Mouse (Mus musculus) embryonic facial prominence, embryonic 10.5 days (tissue): Measurements from ENCODE around the gene Cd300lb. TPM values are rescaled to one million over a fixed set of nuclear protein-coding genes. Genes with fewer than 3 reads are reported as not detected.

Source experiments
- DNase-seq: peaks from one replicate; pipeline ENCODE4 v3.0.0-alpha.2; 2017; ENCODE audit warnings: low spot score
- H3K27ac ChIP-seq: fragments of 300-500 bp; sonication (generic); replicated peaks from 2 replicates; pipeline ENCODE4 v1.5.1; 2016; ENCODE audit warnings: mild to moderate bottlenecking
- H3K27me3 ChIP-seq: fragments of 300-500 bp; sonication (generic); replicated peaks from 2 replicates; pipeline ENCODE4 v1.6.1; 2016; ENCODE audit warnings: low read depth, mild to moderate bottlenecking; ENCODE audit not compliant: poor library complexity, severe bottlenecking
- H3K36me3 ChIP-seq: fragments of 300-500 bp; sonication (generic); replicated peaks from 2 replicates; pipeline ENCODE4 v1.6.1; 2016; ENCODE audit warnings: mild to moderate bottlenecking, moderate library complexity
- H3K4me1 ChIP-seq: fragments of 300-500 bp; sonication (generic); 2 replicates; pipeline ENCODE4 v1.6.1; 2016
- H3K4me3 ChIP-seq: fragments of 300-500 bp; sonication (generic); 2 replicates; pipeline ENCODE4 v1.5.1; 2016; ENCODE audit warnings: mild to moderate bottlenecking, moderate library complexity
- H3K9me3 ChIP-seq: fragments of 300-500 bp; sonication (generic); 2 replicates; pipeline ENCODE4 v1.6.1; 2016; ENCODE audit warnings: mild to moderate bottlenecking
- WGBS: fragments of 180-500 bp; shearing (Covaris S2); methylation state at CpG from one replicate; pipeline ENCODE4 v1.1.7; 2016; 5-methylcytosine and 5-hydroxymethylcytosine counted together
- polyA plus RNA-seq: library from polyadenylated mRNA; unstranded; fragments of >200 nt; fragmentation: Nextera tagmentation; extraction: Ambion mirVana; gene quantifications from 2 replicates; pipeline ENCODE4 v1.2.1, GENCODE M21; 2016

Gene Cd300lb
- 0.10 TPM in 1 of 2 replicates, not detected in the other for polyA plus RNA-seq

DNA sequence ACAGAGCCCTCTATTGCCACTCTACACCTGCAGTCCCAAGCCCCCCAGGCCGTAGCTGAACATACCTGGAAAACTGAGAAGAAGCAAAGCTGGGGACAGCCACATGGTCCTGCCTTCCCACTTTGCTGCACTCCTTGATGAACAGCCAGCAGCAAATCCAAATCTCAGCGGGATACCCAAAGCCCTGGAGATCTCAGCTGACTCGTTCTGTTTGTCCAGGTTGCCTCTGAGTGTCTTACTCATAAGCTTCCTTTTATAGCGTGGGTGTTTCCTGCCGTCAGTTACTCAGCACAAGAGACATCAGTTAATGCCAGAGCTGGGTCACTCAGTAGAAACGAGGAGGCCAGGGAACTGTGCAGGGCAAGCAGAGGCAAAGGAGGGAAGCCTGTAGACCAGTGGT is at the start of gene Cd300lb:
TSS of gene Cd300lb (minus strand) at position 243 of the 400 bp plus-strand sequence.
- Histone ChIP-seq H3K27me3 (no peaks in the 10 kb centered on the region), H3K4me1 (no peaks in the 10 kb centered on the region), H3K27ac (no peak within 1 kb of the TSS), H3K36me3 (no peaks in the 10 kb centered on the region), H3K9me3 (no peaks in the 10 kb centered on the region), H3K4me3 (no peak within 1 kb of the TSS)
- DNase-seq, result no peak
- WGBS, result 71% methylated on average over 6 of the region's 6 CpGs

DNA sequence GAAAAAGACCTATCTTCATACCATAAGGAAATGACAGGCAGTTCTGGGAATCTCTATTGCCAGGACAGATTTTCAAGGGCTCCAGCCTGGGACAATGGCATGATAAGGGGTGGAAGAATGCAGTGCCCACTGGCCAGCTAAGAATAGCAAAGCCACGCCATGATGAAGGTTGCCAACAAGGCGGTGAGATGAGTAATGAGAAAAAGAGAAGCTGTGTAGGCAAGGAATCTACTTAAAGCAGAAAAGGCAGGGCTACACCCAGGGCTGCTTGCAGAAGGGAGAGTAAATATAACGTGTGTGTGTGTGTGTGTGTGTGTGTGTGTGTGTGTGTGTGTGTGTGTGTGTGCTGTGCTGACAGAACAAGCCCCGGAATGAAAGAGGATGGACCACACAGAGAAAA is 47.7 kb upstream of the Cd300lb start:
- WGBS, result 73% methylated on average over 4 of the region's 4 CpGs
- Histone ChIP-seq H3K9me3 (peaks cover 27% of the 10 kb centered on the region), H3K36me3 (no peaks in the 10 kb centered on the region), H3K4me1 (no peaks in the 10 kb centered on the region), H3K27me3 (no peaks in the 10 kb centered on the region), H3K4me3 (no peak overlapping the region), H3K27ac (no peak overlapping the region)
- no peak for DNase-seq

DNA sequence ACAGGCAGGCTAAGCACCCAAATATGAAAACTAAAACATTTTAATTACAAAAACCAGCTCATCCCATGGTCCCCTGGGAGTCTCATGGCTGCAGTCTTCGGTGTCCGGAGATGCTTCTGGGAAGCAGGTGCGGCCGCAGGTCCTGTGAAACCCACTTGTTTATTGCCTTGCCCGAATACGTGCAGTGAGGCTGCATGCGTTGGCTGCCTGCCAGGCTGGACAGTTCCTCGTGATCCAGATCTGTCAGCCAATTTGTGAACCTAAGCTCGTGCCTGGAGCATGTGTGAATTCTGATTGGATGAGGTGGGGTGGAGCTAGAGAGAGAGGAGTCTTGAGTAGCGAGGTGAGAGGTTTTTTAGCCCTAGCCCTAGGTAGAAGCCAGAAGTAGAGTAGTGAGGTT is 38.5 kb upstream of the Cd300lb start:
- Histone ChIP-seq H3K27ac (no peak overlapping the region), H3K27me3 (no peaks in the 10 kb centered on the region), H3K4me3 (no peak overlapping the region), H3K4me1 (no peaks in the 10 kb centered on the region), H3K36me3 (no peaks in the 10 kb centered on the region), H3K9me3 (peaks cover 21% of the 10 kb centered on the region; the same call in 1 of the 2 replicates)
- 87% methylated on average over 10 of the region's 10 CpGs for WGBS
- no peak for DNase-seq

DNA sequence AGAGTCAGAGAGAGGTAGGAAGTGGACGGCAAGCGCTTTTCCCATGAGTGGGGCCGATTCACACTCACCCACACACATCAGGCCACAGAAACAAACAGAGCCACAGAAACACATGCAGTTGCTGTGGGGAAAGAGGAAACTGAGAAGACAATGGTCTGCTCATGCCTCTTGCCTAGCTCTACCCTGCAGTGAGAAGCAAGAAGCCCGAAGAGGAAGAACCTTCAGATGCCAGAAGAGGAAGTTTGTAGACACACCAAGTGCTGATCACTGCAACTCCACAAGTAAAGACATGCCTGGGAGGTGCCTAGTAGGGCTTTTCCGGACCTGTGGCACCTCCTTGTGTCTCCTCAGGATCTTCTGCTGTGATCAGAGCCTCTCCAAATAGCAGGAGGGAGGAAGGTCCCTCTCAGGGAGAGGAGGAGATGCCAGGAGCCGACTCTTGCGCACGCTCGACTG is 34.6 kb upstream of the Cd300lb start, which contains the start of gene Cd300c:
TSS of gene Cd300c (minus strand) at position 406 of the 456 bp plus-strand sequence.
- DNase-seq, result no peak
- 84% methylated on average over 9 of the region's 9 CpGs for WGBS
- no peaks in the 10 kb centered on the region for H3K4me1 ChIP-seq
- H3K9me3 ChIP-seq, result peaks cover 8% of the 10 kb centered on the region; the same call in 1 of the 2 replicates
- no peaks in the 10 kb centered on the region for H3K27me3 ChIP-seq
- H3K4me3 ChIP-seq, result no peak within 1 kb of the TSS
- no peaks in the 10 kb centered on the region for H3K36me3 ChIP-seq
- no peak within 1 kb of the TSS for H3K27ac ChIP-seq

DNA sequence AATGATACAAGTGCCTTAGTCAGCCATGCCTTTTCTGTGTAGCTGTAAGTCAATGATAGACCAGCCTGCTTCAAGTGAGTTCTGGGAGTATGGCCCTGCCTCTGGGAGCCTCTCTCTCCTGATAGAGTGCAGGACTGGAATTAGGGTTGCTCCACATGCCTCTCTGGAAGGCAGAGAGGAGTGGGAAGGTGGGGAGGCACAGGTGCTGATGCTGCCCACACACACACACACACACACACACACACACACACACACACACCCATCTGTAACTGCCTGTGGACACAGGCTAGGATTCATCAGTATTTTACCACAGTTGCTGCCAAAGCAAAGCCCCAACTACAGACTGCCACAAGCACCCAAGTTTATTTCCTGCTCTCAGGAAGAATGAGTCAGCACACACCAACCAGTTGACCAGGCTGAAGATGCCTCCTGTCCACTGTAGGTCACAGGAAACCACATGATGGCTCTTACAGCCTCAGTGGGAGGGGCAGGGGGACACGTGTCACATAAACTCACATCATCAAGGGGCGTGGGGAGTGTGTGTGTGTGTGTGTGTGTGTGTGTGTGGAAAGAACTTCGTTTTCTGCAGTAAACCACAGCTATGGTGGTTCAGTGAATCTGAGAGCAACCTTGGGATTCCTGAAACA is 31.1 kb upstream of the Cd300lb start:
- H3K4me3 ChIP-seq, result no peak overlapping the region
- DNase-seq, result no peak
- H3K36me3 ChIP-seq, result no peaks in the 10 kb centered on the region
- no peaks in the 10 kb centered on the region for H3K9me3 ChIP-seq
- no peak overlapping the region for H3K27ac ChIP-seq
- no peaks in the 10 kb centered on the region for H3K27me3 ChIP-seq
- no peaks in the 10 kb centered on the region for H3K4me1 ChIP-seq
- WGBS, result 68% methylated on average over 3 of the region's 3 CpGs

DNA sequence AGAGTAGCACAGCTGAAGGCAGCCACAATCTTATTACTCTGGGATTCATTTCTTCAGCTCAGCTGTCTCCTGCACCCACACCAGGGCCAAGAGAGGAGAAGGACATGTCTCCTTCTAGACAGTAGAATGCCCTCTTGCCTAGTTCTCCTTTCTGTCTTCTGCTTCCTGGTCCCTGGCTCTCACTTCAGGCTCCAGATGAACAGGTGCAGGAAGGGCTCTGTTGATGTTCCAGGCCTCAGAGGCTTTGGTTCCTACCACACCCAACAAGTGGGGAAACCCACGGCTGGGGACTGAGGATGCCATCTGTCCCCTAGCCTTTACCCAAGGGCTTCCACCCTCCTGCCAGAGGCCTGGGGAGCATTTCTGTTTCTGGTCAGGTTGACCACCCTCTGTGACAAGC is 26.2 kb upstream of the Cd300lb start:
- no peaks in the 10 kb centered on the region for H3K36me3 ChIP-seq
- WGBS, result 91% methylated on average over 1 of the region's 1 CpGs
- no peaks in the 10 kb centered on the region for H3K4me1 ChIP-seq
- DNase-seq, result no peak
- H3K4me3 ChIP-seq, result no peak overlapping the region
- H3K27ac ChIP-seq, result no peak overlapping the region
- H3K9me3 ChIP-seq, result no peaks in the 10 kb centered on the region
- no peaks in the 10 kb centered on the region for H3K27me3 ChIP-seq

DNA sequence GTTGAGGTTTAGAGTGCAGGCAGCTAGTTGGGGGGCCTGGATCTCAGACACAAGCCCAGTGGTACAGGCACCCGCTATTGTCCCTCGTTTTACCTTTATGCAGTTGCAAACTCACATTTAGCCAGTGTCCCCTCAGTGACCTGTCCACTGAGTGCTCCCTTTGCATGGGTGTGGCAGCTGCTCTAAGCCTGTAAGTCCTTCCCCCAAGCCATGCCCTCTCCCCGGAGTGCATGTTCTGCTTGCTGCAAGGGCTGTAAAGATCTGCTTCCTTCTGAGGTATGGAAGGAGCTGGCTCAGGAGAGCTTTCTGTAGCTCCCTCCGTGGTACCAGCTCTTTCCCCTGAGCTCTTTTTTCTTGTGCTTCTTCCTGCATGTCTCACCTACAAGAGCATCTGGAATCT is 595 bp downstream of the Cd300lb start:
- no peaks in the 10 kb centered on the region for H3K27me3 ChIP-seq
- no peak overlapping the region for H3K4me3 ChIP-seq
- no peaks in the 10 kb centered on the region for H3K36me3 ChIP-seq
- no peak for DNase-seq
- 81% methylated on average over 4 of the region's 4 CpGs for WGBS
- H3K9me3 ChIP-seq, result no peaks in the 10 kb centered on the region
- H3K27ac ChIP-seq, result no peak overlapping the region
- no peaks in the 10 kb centered on the region for H3K4me1 ChIP-seq

DNA sequence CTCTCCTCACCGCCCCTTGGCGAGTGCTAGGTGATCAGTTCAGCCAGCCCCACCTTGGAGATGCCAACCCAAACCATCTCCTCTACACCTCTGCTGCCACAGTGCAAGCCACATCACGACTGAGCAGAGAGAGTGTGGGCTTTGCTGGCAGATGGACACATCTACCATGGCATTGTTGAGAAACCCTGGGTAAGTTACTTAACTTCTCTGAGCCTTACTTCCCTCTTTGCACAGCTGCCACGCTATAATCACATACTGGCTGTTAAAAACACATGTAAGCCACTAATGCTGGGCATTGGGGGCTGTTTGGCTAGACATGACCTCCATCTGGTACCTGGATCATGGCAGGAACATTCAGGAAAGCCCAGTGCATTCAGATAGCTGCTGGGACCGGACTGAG is 3.1 kb downstream of the Cd300lb start:
- WGBS, result 84% methylated on average over 5 of the region's 5 CpGs
- H3K27me3 ChIP-seq, result no peaks in the 10 kb centered on the region
- H3K4me3 ChIP-seq, result no peak overlapping the region
- H3K36me3 ChIP-seq, result no peaks in the 10 kb centered on the region
- H3K4me1 ChIP-seq, result no peaks in the 10 kb centered on the region
- DNase-seq, result no peak
- H3K27ac ChIP-seq, result no peak overlapping the region
- no peaks in the 10 kb centered on the region for H3K9me3 ChIP-seq

DNA sequence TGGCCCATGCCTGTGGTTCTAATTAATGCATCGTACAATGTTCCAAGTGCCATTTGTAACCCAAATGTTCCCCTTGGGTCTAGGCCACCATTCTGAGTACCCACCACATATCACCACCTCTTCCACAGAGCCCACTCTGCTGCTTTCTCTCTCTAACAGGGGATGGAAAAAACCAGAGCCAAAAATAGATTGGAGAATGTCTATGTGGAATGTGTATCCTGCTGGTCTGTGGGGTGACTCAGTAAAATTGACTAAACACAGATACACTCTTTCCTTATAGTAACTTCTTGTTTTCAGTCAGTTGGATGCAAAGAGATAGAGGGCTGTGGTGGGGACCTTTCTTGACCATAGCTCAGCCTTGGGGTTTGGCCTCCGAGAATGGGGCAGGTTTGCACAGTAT is 4.6 kb downstream of the Cd300lb start:
- no peaks in the 10 kb centered on the region for H3K9me3 ChIP-seq
- H3K4me3 ChIP-seq, result no peak overlapping the region
- 88% methylated on average over 2 of the region's 2 CpGs for WGBS
- no peak overlapping the region for H3K27ac ChIP-seq
- no peaks in the 10 kb centered on the region for H3K4me1 ChIP-seq
- DNase-seq, result no peak
- H3K27me3 ChIP-seq, result no peaks in the 10 kb centered on the region
- H3K36me3 ChIP-seq, result no peaks in the 10 kb centered on the region

DNA sequence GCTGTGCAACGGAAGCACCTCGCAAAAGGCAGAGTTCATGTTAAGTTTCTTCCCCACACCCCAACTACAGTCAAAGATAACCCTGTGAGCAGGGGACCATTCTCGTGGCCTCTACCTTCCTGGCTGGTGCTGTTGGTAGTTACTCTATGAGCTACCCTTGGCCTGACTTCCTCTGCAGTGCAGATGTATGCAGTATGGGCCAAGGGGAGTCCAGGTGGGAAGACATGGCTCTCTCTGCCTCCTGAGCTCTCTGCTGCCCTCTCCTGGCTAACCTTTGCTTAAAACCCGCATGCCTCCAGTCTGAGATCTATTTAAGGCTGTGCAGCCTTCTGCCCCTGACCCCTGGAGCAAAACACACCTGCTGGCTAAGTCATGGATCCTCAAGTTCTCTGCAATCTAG is 10.2 kb downstream of the Cd300lb start:
- H3K36me3 ChIP-seq, result no peaks in the 10 kb centered on the region
- no peaks in the 10 kb centered on the region for H3K27me3 ChIP-seq
- no peak overlapping the region for H3K27ac ChIP-seq
- no peak overlapping the region for H3K4me3 ChIP-seq
- peak; percentile 46 for DNase-seq
- H3K4me1 ChIP-seq, result no peaks in the 10 kb centered on the region
- WGBS, result 74% methylated on average over 4 of the region's 4 CpGs
- H3K9me3 ChIP-seq, result no peaks in the 10 kb centered on the region

DNA sequence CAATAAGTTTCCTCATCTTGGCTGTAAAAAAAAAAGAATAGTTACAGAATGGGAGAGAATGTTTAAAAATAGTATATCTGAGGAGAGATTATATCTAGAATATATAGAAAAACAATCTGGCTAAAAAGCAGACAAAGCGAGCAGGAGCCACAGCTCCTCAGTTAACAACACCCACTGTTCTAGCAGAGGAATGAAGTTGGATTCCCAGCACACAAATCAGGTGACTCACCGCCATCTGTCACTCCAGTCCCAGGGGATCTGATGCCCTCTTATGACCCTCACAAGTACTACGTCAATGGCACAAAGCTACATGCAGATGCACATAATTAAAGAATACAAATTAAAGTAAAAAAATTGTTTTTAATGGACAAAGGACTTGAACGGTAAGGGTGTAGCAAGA is 11.7 kb downstream of the Cd300lb start:
- WGBS, result 81% methylated on average over 4 of the region's 4 CpGs
- Histone ChIP-seq H3K36me3 (no peaks in the 10 kb centered on the region), H3K9me3 (no peaks in the 10 kb centered on the region), H3K4me3 (no peak overlapping the region), H3K4me1 (no peaks in the 10 kb centered on the region), H3K27me3 (no peaks in the 10 kb centered on the region), H3K27ac (no peak overlapping the region)
- no peak for DNase-seq

DNA sequence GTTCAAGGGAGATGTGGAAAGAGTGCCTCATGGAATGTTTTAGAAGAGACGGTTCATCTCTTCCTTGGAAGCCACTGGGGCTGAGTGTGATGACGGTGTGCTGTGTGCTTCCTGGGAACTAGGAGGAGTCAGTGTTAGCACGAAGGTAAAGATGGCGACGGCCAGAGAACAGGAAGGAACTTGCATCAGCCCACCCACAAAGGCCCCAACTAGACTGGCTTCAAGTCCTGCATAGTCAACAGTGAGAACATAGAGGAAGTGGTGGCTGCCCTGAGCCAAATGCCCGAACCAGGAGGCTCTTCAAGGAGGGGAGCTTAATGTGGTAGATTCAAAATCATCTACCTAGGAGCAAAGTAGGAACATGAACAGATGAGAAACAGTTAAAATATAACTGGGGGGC is 17.1 kb downstream of the Cd300lb start:
- H3K36me3 ChIP-seq, result no peaks in the 10 kb centered on the region
- H3K27ac ChIP-seq, result no peak overlapping the region
- DNase-seq, result no peak
- WGBS, result 84% methylated on average over 6 of the region's 6 CpGs
- no peaks in the 10 kb centered on the region for H3K27me3 ChIP-seq
- H3K4me3 ChIP-seq, result no peak overlapping the region
- H3K9me3 ChIP-seq, result no peaks in the 10 kb centered on the region
- no peaks in the 10 kb centered on the region for H3K4me1 ChIP-seq

DNA sequence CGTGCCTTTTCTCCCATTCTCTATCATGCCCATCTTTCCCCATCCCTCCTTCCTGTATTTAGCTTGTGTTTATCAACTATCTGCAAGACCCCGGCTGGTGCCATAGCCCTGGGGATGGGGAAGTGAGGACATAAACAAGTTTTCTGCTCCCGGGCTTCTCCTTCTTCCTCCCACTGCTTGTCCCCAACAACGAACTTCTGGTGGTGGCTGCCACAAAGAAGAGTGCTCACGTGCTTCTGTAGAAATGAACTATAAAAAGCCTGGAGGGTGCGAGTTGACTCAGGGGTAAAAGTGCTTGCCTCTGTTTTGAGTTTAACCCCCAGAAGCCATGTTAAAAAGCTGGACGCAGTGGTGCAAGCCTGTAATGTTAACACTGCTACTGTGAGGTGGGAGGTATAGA is 19.2 kb downstream of the Cd300lb start:
- H3K27me3 ChIP-seq, result no peaks in the 10 kb centered on the region
- no peaks in the 10 kb centered on the region for H3K9me3 ChIP-seq
- WGBS, result 52% methylated on average over 7 of the region's 7 CpGs
- H3K36me3 ChIP-seq, result no peaks in the 10 kb centered on the region
- H3K4me1 ChIP-seq, result no peaks in the 10 kb centered on the region
- no peak overlapping the region for H3K27ac ChIP-seq
- DNase-seq, result no peak
- no peak overlapping the region for H3K4me3 ChIP-seq
